Mouse (Mus musculus): ENCODE results near the gene Rfc4.
A peak's percentile ranks its signal among the peaks of the same experiment; 100 is the strongest.

Rfc4 gene

DNA sequence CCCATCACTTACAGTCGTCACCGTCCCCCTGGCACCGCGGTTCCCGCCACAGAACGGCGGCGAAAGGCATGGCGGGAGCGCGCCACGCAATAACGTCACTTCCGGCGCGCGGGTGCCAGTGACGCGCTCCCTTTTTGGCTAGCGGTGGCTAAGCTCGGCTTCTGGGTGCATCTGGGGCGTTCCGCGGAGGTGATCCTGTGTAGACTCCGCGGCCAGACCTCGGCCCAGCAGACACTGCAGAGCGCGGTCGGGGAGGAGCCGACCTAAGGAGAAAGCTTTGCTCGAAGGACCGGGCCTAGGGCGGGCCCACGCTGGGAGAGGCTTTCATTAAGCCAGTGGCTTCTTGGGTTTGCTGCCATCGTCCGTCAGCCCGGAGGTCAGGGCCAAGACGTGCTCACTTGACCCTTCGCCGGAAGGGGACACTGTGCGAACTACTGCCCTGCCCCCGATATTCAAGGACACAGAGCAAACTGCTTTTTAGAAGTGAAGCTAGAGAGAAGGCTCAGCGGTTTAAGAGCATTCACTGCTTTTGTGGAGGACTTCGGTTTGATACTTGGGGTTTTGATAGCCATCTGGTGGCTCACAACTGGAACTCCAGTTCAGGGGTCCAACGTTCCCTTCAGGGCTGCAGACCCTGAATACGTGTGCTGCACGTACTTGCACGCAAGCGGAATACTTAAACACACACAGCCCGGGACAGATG, at the start of gene Rfc4:
Gene Rfc4, minus strand, starts transcription at position 65 of the 703 bp plus-strand sequence.
- peak; percentile 90 for DNase-seq (ENCODE audit: low spot score in 2 of 2)

DNA sequence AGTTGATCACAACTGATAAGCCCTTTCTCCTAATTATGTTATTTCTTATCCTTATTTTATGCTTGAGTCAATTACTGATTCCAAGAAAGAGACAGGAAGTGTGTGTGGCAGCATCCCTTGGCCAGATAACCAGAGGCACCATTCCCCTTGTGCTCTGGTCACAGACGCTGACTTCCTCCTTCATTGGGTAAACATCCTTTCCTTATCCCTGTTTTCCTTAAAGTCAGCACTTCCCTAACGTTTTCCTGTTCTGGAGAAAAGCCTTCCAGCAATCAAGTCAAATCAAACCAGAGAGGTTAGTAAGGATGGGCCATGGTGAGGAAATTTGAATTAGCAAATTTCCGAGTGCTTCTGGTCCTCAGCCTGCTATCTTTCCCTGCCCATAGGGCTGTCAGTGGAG, 48.4 kb upstream of the Rfc4 start:
- no peak for DNase-seq (ENCODE audit: low spot score in 2 of 2)

DNA sequence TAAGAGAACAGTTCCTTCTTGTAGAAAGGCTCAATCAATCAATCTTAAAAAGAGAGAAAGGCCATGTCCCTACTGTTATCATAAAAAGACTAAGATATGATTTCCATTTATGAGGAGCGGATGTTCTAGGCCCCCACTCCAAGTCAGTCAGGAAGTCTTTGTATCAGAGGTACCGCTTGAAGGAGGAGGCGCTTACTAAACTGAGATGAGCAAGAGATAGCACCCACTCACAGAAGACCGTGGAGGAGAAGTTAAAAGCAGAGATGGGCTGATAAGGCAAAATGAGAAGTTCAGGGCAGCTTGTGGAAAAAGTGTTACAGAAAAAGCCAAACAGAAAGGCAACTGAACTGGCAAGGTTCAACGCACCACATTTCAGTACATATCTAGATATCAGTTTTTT, 47.3 kb upstream of the Rfc4 start:
- no peak for DNase-seq (ENCODE audit: low spot score in 2 of 2)

DNA sequence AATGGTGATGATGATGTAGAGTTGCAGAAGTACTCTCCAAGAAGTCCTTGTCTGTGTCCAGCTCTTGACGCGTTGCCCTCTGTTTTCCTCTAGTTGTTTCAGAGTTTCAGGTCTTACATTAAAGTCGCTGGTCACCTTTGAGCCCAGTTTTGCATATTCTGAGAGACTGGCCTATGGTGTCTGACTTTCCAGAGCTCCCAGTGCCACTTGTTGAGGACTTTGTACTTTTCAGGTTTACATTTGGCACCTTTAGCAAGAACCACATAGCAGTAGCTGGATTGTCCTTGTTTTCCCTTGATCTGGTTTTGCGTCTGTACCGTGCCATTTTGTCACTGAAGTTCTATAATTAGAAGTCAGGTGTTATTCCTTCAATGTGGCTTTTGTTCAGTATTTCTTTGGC, 46.4 kb upstream of the Rfc4 start:
- DNase-seq (ENCODE audit: low spot score in 2 of 2): no peak

DNA sequence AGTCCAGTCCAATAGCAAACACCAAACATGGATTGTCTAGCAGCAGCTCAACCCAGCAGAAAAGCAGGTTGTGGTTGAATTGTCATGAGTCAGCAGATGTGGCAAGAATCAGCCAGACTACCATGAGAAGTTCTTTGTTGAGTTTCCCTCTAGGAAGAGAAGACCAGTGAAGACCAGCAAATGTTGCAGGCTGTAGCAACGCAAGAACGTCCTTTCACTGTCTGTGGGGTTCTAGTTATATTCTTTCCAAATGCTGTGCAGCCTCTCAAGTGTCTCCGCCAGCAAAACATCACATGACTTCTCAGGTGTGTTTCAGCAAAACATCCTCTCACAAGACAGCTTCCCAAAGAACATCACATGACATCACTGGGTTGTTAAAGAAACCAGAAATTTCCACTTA, 43.3 kb upstream of the Rfc4 start:
- DNase-seq (ENCODE audit: low spot score in 2 of 2): no peak

DNA sequence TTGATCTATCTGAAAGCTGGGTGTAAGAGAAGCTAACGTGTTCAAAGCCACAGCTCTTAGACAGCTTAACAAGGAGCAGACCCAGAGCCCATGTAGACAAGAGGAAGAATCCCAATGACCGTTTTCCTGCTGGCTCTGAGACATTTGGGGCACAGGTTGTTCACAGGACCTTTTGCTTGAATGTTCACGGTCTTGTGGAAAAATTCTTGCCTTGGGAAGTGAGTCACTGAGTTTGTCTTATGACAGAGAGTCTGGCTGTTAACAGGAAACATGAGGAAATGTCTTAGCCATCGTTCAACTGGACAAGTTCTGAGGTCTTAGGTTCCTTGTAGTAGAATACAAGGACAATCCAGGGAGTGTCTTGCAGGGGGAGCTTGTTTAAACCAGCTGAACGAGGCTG, 39.5 kb upstream of the Rfc4 start:
- DNase-seq (ENCODE audit: low spot score in 2 of 2): no peak

DNA sequence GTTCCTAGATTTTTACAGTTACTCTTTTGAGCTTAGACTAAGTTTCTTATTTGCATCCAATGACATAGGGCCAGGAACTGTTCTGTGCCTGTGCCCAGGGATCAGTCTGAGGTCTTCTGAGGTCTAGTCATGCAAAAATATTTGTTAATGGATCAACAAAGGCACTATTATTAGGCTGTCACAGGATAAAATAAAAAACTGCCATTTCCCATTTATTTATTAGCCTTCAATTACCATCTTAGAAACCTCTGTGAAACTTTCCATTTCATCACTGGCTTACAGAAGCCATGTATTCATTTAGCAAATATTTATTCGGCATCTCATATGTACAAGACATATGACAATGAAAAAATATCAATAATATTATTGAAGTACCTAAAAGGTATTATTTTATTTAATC, 39.1 kb upstream of the Rfc4 start:
- DNase-seq (ENCODE audit: low spot score in 2 of 2): no peak

DNA sequence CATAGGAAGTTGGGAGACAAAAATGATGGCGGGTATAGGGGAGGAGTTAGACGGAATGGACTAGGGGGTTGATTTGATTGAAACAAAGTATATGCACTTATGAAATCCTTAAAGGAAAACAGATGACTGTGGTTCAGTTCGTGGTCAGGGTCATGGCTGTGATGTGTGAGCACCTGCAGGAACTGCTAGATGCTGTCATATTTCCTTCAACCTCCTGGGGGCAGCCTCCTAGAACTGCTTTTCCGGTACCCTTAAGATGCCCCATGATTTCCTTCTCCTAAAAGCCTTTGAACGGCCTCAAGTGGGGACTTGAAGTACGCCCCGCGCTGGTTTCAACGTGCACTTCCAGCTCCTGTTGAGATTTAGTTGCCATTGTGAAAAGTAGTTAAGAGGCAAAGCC, 37.9 kb upstream of the Rfc4 start:
- DNase-seq (ENCODE audit: low spot score in 2 of 2): no peak

DNA sequence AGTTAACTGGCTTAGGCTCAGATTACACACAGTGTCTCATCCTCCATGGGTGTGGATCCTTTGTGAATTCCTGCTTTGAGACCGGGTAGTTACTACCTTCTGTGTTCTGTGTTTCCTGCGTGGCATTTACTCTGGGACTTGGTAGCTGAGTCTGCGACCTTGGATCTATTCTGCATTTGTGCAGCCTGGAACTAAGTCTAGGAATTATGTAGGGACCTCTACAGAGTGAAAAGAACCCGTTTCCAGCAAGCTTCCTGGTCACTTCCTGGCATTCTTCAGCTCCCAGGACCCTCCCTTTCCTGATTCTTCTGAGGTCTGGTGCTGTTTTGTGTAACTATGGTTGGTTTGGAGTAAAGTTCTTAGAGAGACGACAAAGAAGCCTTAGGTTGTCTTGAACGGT, 36.9 kb upstream of the Rfc4 start:
- DNase-seq (ENCODE audit: low spot score in 2 of 2): no peak

DNA sequence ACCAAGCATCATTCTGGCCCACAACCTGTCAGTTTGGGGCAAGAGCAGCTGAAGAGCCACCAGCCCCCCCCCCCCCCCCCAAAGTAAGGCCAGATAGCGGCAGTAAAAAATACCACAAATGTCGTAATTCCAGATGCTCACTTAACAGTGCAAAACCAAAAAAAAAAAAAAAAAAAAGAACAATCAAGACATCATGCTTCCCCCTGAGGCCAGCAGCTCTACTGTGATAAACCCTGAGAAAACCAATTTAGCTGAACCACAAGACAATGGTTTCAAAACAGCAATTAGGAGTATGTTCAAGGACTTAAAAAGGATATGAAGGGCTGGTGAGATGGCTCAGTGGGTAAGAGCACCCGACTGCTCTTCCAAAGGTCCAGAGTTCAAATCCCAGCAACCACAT, 34.6 kb upstream of the Rfc4 start:
- DNase-seq (ENCODE audit: low spot score in 2 of 2): no peak

DNA sequence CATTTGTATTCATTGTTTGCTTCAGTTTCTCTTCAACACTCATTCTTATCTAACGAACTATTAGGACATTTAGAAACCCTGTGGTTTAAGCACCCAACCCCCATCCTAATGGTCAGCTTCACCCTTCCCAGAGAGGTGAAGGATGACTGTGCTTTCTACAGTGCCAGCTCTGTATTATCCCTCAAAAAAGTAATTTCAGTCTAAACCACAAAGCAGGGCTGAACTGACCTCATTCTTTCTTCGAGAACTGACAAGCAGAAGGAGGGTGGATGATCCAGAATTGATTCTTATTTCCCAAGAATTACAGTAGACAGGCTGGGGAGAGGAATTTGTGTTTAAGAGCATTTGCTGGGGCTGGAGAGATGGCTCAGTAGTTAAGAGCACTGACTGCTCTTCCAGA, 32.2 kb upstream of the Rfc4 start:
- DNase-seq (ENCODE audit: low spot score in 2 of 2): no peak

DNA sequence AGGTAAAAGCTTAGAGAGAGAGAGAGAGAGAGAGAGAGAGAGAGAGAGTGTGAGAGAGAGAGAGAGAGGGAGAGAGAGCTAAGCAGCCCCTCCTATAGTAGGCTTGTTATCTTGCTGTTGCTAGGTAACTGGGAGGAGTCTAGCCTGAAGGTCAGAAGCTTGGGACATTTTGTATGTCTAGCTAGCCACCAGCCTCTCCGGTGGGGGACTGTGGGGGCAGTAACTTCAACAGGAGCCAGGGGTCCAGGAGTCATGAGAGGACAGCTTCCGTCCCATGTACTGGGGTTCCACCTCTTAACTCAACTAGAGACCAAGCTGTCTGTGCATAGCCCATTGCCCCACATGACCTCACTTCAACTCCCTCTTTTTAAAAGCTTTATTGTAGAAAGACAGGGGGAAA, 31.4 kb upstream of the Rfc4 start:
- DNase-seq (ENCODE audit: low spot score in 2 of 2): no peak

DNA sequence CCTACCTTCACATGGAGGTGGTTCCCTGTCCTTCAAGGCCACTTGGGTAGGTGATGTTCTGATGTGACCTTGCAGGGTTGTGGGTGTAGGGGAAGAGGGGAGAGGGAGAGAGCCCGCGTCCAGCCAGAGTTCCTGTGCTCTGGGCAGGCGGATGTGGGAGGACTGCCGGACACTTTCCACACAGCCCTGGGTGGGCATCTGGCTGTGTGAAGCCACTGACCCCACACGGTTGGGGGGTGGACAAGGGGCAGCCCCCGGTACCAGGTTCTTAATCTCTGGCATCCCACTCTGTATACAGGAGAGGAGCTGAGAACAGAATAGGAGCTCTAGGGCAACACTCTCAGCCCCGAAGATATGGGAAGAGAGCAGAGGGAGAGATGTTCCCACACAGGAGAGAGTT, 30.8 kb upstream of the Rfc4 start:
- no peak for DNase-seq (ENCODE audit: low spot score in 2 of 2)

DNA sequence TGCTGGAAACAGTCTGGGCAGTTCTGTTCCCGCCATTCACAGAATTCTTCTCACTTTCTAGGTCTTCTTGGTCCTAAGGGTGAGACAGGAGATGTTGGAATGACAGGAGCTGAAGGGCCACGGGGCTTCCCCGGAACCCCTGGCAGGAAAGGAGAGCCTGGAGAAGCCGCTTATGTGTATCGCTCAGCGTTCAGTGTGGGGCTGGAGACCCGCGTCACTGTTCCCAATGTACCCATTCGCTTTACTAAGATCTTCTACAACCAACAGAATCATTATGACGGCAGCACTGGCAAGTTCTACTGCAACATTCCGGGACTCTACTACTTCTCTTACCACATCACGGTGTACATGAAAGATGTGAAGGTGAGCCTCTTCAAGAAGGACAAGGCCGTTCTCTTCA, 29.5 kb upstream of the Rfc4 start:
- DNase-seq (ENCODE audit: low spot score in 2 of 2): no peak

DNA sequence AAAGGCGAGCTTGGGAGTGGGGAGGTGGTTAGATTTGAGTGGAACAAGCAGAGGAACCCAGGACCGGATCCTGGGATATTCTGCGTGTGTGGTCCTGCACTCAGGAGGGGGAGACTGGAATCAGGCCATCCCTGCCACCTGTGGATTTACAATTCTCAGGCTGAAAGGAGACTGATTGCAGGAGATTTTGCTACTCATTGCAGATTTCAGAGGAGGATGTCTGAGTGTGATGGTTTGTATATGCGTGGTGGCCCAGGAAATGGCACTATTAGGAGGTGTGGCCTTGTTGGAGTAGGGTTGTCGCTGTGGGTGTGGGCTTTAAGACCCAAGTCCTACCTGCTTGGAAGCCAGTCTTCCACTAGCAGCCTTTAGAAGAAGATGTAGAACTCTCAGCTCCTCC, 26.7 kb upstream of the Rfc4 start:
- no peak for DNase-seq (ENCODE audit: low spot score in 2 of 2)

DNA sequence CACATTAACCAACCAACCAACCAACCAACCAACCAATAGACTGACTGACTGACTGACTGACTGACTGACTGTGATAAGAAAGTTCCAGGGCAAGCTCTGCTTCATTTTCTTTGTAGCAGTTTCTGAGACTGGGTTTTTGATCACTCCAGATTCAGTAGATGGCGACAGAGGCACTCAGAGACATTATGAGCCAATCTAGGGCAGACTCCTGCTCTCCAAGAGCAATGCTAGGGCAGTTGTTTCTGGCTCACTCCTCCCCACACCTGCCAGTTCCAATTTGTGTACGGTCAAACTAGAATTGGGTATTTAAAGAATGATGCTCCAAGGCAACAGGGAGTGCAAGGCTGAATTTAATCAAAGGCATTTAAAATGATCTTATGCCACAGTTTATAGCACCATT, 23.9 kb upstream of the Rfc4 start:
- peak; percentile 7 to 9 for DNase-seq (ENCODE audit: low spot score in 2 of 2)

DNA sequence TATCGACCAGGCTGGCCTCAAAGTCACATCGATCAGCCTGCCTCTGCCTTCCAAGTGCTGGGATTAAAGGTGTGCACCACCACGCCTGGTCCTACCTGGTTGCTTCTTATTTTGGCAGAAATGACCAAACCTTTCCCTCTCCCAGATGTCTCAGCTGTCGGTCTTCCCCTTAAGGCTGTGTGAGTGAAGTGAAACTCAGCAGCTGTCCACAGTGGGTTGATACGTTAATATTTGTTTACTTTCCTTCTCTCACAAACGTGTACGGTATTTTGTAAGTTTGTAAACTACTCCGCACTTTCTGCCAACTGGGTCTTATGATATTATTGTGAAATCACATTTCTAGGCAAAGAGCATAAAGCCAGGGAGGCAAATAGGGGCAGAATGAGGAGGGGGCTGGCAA, 21.9 kb upstream of the Rfc4 start:
- no peak for DNase-seq (ENCODE audit: low spot score in 2 of 2)

DNA sequence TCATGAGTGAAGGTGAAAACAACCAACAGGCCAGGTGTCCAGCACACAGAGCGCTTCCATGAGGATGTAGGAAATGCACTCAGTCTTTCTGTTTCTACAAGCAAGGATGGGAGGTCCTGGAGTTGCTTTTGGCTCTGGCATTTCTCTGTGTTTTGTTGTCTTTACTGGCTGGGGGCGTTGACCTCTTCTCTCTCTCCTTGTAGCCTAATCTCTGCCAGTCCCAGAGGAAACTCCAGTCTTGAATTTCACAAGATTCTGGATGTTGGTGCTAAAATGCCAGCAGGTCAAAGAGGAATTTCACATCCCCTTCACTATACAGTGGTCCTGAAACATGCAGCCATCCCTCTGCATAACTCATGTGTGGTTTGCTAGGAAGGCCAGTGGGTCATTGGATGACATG, 21.4 kb upstream of the Rfc4 start:
- no peak for DNase-seq (ENCODE audit: low spot score in 2 of 2)

DNA sequence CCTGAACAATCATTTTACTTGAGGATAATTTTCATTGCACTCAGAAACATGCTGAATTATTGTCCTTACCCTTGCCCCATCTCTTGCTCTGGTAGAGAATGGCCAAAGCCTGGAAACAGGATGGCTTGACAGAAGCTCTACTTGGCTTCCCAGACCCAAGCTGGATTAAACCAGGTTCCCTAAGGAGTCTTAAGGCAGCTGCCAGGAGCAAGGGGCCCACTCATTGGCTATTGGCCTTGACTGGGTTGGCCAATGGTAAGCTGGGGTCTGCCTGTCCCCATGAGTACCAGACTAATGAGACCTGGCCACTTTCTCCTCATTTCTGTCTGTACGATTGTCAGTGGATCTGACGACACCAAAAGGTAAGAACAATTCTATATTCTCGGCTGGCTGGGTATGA, 18.7 kb upstream of the Rfc4 start, which contains the start of gene Adipoq:
Gene Adipoq, plus strand, starts transcription at position 257 of the 400 bp plus-strand sequence.
- no peak for DNase-seq (ENCODE audit: low spot score in 2 of 2)

DNA sequence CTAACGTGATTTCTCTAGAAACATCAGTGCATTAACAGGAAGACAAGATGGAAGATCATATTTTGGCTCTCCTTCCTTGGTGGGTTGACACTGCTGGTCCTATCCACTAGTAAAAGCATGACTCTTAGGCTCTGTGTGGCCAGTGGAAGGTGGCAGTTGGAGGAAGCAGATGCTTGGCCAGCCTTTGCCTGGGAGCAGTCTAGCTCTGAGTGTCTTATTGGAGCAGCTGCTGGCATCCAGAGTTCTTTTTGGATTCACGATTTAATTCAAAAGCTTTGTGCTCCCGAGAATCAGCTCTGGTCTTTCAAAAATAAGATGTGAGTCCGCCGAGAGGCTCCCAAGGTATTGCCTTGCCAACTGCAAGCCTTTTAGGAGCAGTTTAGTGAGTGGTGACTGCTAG, 17.7 kb upstream of the Rfc4 start:
- DNase-seq (ENCODE audit: low spot score in 2 of 2): no peak

DNA sequence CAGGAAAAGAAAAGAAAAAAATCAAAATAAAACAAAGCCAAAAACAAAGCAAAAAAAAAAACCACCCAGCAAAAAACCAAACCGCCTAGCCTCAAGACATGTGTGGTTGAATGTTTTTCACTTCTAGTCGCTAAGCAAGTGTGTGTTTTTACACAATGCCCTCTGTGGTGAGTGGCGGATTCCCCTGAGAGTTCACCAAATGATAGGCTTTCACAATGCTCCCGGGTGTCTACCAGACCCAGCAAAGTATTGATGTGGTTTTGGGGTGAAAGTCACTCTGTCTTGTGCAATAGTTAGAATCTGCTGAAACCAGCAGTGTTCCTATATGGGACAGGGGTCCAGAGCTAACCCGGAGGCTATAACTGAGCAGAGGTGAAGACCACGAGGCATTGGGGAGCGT, 16.8 kb upstream of the Rfc4 start:
- DNase-seq (ENCODE audit: low spot score in 2 of 2): no peak

DNA sequence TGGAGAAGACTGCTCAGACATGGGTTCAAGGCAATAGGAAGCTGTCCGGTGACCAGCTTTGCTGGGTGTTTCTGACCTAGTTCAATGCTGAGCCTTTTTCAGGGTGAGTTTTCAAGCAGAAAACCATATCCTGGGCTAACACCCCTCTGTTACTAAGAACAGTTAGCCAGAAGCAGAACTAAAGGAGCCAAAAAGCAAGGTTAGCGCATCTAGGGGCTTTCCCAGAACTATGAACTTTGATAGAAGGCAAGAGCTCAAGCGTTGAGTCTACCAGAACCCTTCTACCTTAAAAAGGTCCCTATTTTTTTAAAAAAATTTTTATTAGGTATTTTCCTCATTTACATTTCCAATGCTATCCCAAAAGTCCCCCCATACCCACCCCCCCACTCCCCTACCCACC, 13.4 kb upstream of the Rfc4 start:
- no peak for DNase-seq (ENCODE audit: low spot score in 2 of 2)

DNA sequence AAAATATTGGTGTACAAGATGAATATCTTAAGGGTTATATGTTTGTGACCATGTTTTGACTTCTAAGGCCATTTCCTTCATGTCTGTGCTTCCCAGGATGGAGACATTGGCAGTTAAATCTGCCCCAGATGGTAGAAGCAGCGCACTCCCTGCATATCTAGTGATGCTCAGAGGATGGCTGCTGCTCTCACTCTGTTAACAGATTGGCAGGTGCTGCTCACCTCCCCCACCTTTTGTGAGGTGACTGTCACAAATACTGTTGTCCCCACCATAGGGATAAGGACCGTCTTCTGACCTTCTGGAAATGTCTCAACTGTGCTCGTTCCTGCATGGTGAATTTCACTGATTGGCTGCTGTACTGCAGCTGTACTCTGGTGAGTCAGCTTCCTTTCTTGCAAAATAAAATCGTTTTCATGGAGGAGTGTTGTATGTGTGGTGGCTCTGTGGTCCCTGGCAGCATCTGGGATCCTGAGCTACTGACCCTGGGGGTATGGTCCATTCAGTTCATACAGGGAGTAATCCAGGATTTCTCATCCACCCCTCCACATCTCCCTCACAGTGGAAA, 9.0 kb upstream of the Rfc4 start:
- DNase-seq (ENCODE audit: low spot score in 2 of 2): no peak

Data from right cerebral cortex, postnatal 36 days (tissue).